Mouse (Mus musculus) heart, embryonic 14.5 days (tissue): ENCODE results near the gene Olfr1360. TPM values are rescaled to one million over a fixed set of nuclear protein-coding genes. Genes with fewer than 3 reads are reported as not detected.
"Not testable (repeated sequence)": the region's sequence is repeated elsewhere in the genome, so short reads cannot be mapped to it uniquely, and the experiment has no call there.

Experiments used
- ATAC-seq: fragments of 200-750 bp; cut with Nextera tagmentation; 2 replicates; pipeline ENCODE4 v1.8.0; 2017; ENCODE audit warnings: low read depth, moderate TSS enrichment; ENCODE audit not compliant: insufficient number of reproducible peaks, insufficient read depth, low FRiP score
- H3K27ac ChIP-seq, 2 experiments: fragments of 200-500 bp in 1 of 2; fragments of 300-500 bp in 1 of 2; sonication (generic) in 1 of 2; replicated peaks in 1 of 2; 2 replicates each; pipeline ENCODE4 v1.5.1; 2012 to 2014; ENCODE audit warnings: low read depth in 2 of 2, low read length in 2 of 2, control low read depth in 1 of 2, mild to moderate bottlenecking in 1 of 2, mixed read lengths in 1 of 2; ENCODE audit not compliant: control insufficient read depth in 1 of 2, insufficient read depth in 1 of 2
- H3K27me3 ChIP-seq: fragments of 300-500 bp; sonication (generic); 2 replicates; pipeline ENCODE4 v1.6.1; 2014; ENCODE audit warnings: mild to moderate bottlenecking, low read length, control low read depth; ENCODE audit not compliant: control insufficient read depth, insufficient read depth
- H3K36me3 ChIP-seq: fragments of 300-500 bp; sonication (generic); 2 replicates; pipeline ENCODE4 v1.6.1; 2014; ENCODE audit warnings: mild to moderate bottlenecking, control low read depth, low read length, mixed read lengths; ENCODE audit not compliant: control insufficient read depth, insufficient read depth
- H3K4me1 ChIP-seq, 2 experiments: fragments of 200-500 bp in 1 of 2; fragments of 300-500 bp in 1 of 2; sonication (generic) in 1 of 2; 2 replicates each; pipeline ENCODE4 v1.6.1; 2012 to 2014; ENCODE audit warnings: low read length in 2 of 2, control low read depth in 1 of 2, mixed read lengths in 1 of 2; ENCODE audit not compliant: control insufficient read depth in 2 of 2, insufficient read depth in 2 of 2
- H3K4me2 ChIP-seq: fragments of 300-500 bp; sonication (generic); 2 replicates; pipeline ENCODE4 v1.6.1; 2014; ENCODE audit warnings: mild to moderate bottlenecking, low read length
- H3K4me3 ChIP-seq, 2 experiments: fragments of 200-500 bp in 1 of 2; fragments of 300-500 bp in 1 of 2; sonication (generic) in 1 of 2; 2 replicates each; pipeline ENCODE4 v1.5.1; 2012 to 2014; ENCODE audit warnings: low read length in 2 of 2, mild to moderate bottlenecking in 2 of 2, control low read depth in 1 of 2, low read depth in 1 of 2, moderate library complexity in 1 of 2; ENCODE audit not compliant: control insufficient read depth in 1 of 2, insufficient read depth in 1 of 2
- H3K9ac ChIP-seq: fragments of 300-500 bp; sonication (generic); 2 replicates; pipeline ENCODE4 v1.6.1; 2014; ENCODE audit warnings: mild to moderate bottlenecking, low read length
- H3K9me3 ChIP-seq: fragments of 300-500 bp; sonication (generic); 2 replicates; pipeline ENCODE4 v1.6.1; 2016; ENCODE audit warnings: low read length, control low read depth; ENCODE audit not compliant: control insufficient read depth
- WGBS: fragments of 180-500 bp; shearing (Covaris S2); extraction: QIAGEN DNeasy Blood & Tissue Kit; methylation state at CpG from one replicate; pipeline ENCODE4 v1.1.7; 2014; 5-methylcytosine and 5-hydroxymethylcytosine counted together
- polyA plus RNA-seq: library from polyadenylated mRNA; unstranded; fragments of >200 nt; fragmentation: Nextera tagmentation; extraction: Ambion mirVana; gene quantifications from 2 replicates; pipeline ENCODE4 v1.2.1, GENCODE M21; 2014

Olfr1360 gene
- not detected in 2 replicates for polyA plus RNA-seq

DNA sequence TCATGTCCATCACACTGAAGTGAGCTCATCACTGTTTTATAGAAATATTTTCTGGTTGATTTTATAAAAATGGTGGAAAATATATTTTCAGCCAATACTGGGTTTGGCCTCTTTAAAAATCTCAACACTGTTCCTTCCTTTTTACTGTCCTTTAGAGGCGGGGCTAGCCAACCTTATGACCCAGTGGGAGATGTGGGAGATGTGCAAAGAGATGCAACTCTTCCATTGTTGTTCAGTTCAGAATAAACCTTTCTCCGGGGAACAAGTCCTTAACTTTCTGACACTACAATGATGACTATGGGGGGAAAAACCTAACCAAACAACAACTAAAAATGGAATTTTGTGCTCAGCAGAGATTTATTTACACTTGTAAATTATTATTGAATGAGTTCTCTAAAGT is at the start of gene Olfr1360:
Gene Olfr1360, minus strand, starts transcription at position 101 of the 400 bp plus-strand sequence.
- no peak for ATAC-seq
- Histone ChIP-seq H3K36me3 (no peaks in the 10 kb centered on the region), H3K4me2 (no peak within 1 kb of the TSS), H3K27me3 (no peaks in the 10 kb centered on the region), H3K4me3 (no peak within 1 kb of the TSS), H3K4me1 (no peaks in the 10 kb centered on the region), H3K9me3 (no peaks in the 10 kb centered on the region), H3K27ac (no peak within 1 kb of the TSS), H3K9ac (no peak within 1 kb of the TSS)
- WGBS: 73% methylated on average over 2 of the region's 2 CpGs

DNA sequence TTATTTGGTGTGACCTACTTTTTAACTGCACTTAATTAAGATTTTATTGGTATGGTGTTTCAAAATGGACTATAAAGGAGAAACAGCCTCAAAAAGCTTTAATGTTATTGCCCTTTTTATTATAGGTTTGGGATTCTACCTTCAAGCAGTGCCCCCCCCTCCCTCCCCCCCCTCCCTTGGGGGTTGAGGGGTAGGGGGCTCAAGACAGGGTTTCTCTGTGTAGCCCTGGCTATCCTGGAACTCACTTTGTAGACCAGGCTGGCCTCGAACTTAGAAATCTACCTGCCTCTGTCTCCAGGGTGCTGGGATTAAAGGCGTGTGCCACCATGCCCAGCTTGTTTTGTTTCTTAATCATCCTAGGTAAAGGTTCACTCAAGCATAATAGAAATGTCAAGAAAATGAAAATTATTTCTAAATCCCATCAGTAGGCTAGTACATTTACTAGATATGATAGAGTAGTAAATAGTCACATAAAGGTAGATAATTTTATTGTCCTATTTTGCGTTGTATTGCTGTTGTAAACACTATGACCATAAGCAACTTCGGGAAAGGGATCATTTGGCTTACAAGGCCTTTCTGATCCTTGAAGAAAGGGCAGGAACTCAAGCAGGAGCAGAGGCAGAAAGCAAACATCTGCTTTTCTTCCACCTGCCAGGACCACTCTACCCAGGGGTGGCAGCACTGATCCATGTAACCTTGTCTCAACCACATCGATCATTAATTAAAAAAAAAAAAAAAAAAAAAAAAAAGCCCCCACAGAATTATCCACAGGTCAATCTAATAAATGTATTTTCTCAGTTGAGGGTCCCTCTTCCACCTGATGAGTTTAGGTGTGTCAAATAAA is 46.0 kb upstream of the Olfr1360 start:
- Histone ChIP-seq H3K9ac (peak overlapping the region; percentile 64; the same call in 1 of the 2 replicates), H3K36me3 (no peaks in the 10 kb centered on the region), H3K27ac (no peak overlapping the region), H3K27me3 (no peaks in the 10 kb centered on the region), H3K9me3 (no peaks in the 10 kb centered on the region), H3K4me2 (peak overlapping the region; percentile 66), H3K4me3 (no peak overlapping the region), H3K4me1 (peaks cover 2 to 10% of the 10 kb centered on the region in 2 experiments)
- ATAC-seq: no peak
- 46% methylated on average over 5 of the region's 5 CpGs for WGBS

DNA sequence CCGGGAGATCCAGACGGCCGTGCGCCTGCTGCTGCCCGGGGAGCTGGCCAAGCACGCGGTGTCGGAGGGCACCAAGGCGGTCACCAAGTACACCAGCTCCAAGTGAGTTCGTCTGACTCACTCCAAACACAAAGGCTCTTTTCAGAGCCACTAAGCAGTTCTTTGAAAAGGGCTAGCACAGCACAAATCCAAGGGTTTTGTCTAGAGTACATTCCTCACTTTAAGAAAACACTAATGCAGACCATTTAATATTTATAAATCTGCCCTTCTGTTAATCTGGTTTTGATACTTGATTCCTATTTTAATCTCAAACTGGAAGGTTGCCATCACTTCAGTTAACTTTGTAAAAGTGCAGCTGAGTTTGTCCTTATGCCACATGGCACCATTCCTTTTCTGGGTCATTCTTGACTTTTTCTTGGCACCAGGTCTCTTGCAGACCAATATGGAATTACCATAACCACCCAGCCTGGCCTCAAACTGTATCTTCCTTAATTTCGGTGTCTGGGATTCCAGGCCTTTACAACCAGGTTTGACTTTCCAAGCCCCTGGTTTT is 45.2 kb upstream of the Olfr1360 start:
- H3K9ac ChIP-seq: peak overlapping the region; percentile 64
- H3K27ac ChIP-seq: peak overlapping the region; percentile 80 to 84
- H3K27me3 ChIP-seq: no peaks in the 10 kb centered on the region
- peak overlapping the region; percentile 66 for H3K4me2 ChIP-seq
- H3K9me3 ChIP-seq: no peaks in the 10 kb centered on the region
- H3K4me3 ChIP-seq: peak overlapping the region; percentile 41 to 42
- ATAC-seq: no peak
- WGBS: 5% methylated on average over 11 of the region's 11 CpGs
- no peaks in the 10 kb centered on the region for H3K36me3 ChIP-seq
- peaks cover 2 to 12% of the 10 kb centered on the region in 2 experiments for H3K4me1 ChIP-seq

DNA sequence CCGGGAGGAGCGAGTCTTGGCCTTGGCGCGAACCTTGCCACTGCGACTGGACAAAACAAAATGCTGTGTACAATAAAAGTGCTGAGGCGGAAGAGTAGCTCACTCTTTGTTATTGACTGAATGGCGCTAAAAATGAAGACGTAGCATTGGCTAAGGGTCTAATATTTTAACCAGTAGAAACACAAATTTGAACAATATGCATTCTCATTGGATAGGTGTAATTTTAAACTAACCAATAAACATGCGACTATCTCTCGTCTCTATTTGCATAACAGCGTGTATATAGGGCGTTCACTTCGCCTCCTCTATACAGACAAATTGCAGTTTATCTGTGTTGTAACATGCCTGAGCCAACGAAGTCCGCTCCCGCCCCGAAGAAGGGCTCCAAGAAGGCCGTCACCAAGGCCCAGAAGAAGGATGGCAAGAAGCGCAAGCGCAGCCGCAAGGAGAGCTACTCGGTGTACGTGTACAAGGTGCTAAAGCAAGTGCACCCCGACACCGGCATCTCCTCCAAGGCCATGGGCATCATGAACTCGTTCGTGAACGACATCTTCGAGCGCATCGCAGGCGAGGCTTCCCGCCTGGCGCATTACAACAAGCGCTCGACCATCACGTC is 44.7 kb upstream of the Olfr1360 start, which contains the start of gene Hist1h2bm:
Gene Hist1h2bm, plus strand, starts transcription at position 288 of the 616 bp plus-strand sequence.
- Histone ChIP-seq H3K4me1 (peaks cover 2 to 16% of the 10 kb centered on the region in 2 experiments), H3K27ac (peak within 1 kb of the TSS; percentile 80 to 90), H3K4me3 (peak within 1 kb of the TSS; percentile 41 to 49), H3K4me2 (peak within 1 kb of the TSS; percentile 66), H3K9ac (peak within 1 kb of the TSS; percentile 69)
- ATAC-seq: peak; percentile 97
- not testable (repeated sequence) for H3K9me3 ChIP-seq, H3K36me3 ChIP-seq, H3K27me3 ChIP-seq
- under 1% methylated on average over 36 of the region's 37 CpGs for WGBS

DNA sequence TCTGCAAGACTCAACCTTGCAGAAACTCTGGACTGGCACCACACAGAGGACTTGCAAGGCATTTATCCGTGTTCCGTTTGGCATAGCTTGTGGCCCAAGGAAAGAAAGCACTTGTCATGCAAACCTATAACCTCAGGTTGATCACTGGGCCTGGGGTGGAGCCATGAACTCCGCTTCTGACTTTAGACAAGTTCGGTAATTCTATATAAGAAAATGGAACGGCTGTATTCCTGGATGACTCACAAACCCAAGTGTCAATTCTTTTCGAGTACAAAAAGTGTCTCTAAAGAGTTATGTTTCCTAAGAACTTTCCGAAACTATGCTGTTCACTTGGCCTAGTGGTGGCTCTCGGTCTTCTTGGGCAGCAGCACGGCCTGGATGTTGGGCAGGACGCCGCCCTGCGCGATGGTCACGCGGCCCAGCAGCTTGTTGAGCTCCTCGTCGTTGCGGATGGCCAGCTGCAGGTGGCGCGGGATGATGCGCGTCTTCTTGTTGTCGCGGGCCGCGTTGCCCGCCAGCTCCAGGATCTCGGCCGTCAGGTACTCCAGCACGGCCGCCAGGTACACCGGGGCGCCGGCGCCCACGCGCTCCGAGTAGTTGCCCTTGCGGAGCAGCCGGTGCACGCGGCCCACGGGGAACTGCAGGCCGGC is 44.0 kb upstream of the Olfr1360 start:
- 5% methylated on average over 15 of the region's 44 CpGs for WGBS
- Histone ChIP-seq H3K27ac (peak overlapping the region; percentile 80 to 90), H3K4me3 (peak overlapping the region; percentile 41 to 49), H3K4me1 (peaks cover 2 to 16% of the 10 kb centered on the region in 2 experiments), H3K9ac (peak overlapping the region; percentile 69), H3K4me2 (peak overlapping the region; percentile 66)
- H3K9me3 ChIP-seq, H3K27me3 ChIP-seq, ATAC-seq, H3K36me3 ChIP-seq: not testable (repeated sequence)

DNA sequence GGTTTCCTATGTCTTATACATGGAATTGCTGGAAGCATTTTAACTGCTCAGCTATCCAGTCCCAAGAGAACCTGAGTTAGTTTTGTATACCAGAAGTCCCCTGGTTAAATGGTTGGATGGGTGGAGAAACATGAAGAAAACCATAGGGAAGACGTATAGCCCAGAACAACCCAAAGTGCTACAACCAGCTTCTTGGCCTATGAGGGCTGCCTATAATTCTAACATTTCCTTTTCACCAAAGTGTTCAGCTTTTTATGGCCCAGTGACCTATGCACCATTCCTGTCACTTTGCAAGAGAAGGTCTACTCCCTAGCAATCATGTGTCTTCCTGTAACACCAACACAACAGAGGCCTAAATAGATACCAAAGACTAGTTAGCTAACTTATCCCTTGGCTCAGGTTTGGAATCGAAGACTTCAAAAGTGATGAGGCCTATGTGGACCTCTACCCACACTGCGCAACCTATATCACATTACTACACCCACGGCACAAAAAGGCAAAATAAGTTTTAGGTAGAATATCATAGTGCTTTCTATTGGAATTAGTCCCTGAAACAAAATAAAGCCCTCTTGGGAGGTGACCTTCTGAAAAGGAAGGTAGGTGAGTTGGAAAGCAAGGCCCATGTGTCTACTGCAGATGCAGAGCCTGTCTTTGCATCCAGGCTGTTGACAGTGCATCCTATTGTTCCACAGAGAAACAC is 41.3 kb upstream of the Olfr1360 start:
- peak overlapping the region in 1 of 2 experiments; percentile 43; a peak in 2 of 4 replicates for H3K27ac ChIP-seq
- no peak for ATAC-seq
- no peaks in the 10 kb centered on the region for H3K9me3 ChIP-seq
- peak overlapping the region in 1 of 2 experiments; percentile 37; a peak in 2 of 4 replicates for H3K4me3 ChIP-seq
- 70% methylated on average over 4 of the region's 4 CpGs for WGBS
- H3K4me2 ChIP-seq: peak overlapping the region; percentile 74
- H3K9ac ChIP-seq: peak overlapping the region; percentile 68
- peaks cover 5 to 23% of the 10 kb centered on the region in 2 experiments for H3K4me1 ChIP-seq
- no peaks in the 10 kb centered on the region for H3K27me3 ChIP-seq
- no peaks in the 10 kb centered on the region for H3K36me3 ChIP-seq
